Mouse (Mus musculus) intestine, postnatal 0 days (tissue): ENCODE results near the gene Igfn1. TPM values are rescaled to one million over a fixed set of nuclear protein-coding genes. Genes with fewer than 3 reads are reported as not detected.

Experiments
- ATAC-seq: fragments of 200-750 bp; cut with Nextera tagmentation; 2 replicates; pipeline ENCODE4 v1.8.0; 2017; ENCODE audit warnings: mild to moderate bottlenecking, moderate TSS enrichment, moderate library complexity
- H3K27ac ChIP-seq: fragments of 300-500 bp; sonication (generic); 2 replicates; pipeline ENCODE4 v1.5.1; 2014; ENCODE audit warnings: mild to moderate bottlenecking, low read depth, low read length, moderate library complexity
- H3K27me3 ChIP-seq: fragments of 300-500 bp; sonication (generic); replicated peaks from 2 replicates; pipeline ENCODE4 v1.6.1; 2014; ENCODE audit warnings: low read length, mixed read lengths; ENCODE audit not compliant: control insufficient read depth, insufficient read depth
- H3K36me3 ChIP-seq: fragments of 300-500 bp; sonication (generic); 2 replicates; pipeline ENCODE4 v1.6.1; 2014; ENCODE audit warnings: mild to moderate bottlenecking, moderate library complexity; ENCODE audit not compliant: control insufficient read depth, insufficient read depth
- H3K4me1 ChIP-seq: fragments of 300-500 bp; sonication (generic); replicated peaks from 2 replicates; pipeline ENCODE4 v1.6.1; 2014; ENCODE audit warnings: antibody characterized with exemption, low read length, mixed read lengths; ENCODE audit not compliant: control insufficient read depth, insufficient read depth
- H3K4me2 ChIP-seq: fragments of 300-500 bp; sonication (generic); replicated peaks from 2 replicates; pipeline ENCODE4 v1.6.1; 2014; ENCODE audit warnings: low read depth, mild to moderate bottlenecking, moderate library complexity
- H3K4me3 ChIP-seq: fragments of 300-500 bp; sonication (generic); 2 replicates; pipeline ENCODE4 v1.5.1; 2014; ENCODE audit warnings: low read depth, low read length
- H3K9ac ChIP-seq: fragments of 300-500 bp; sonication (generic); 2 replicates; pipeline ENCODE4 v1.6.1; 2014; ENCODE audit warnings: mild to moderate bottlenecking, low read depth, low read length
- H3K9me3 ChIP-seq: fragments of 300-500 bp; sonication (generic); 2 replicates; pipeline ENCODE4 v1.6.1; 2016; ENCODE audit warnings: mixed run types; ENCODE audit not compliant: control insufficient read depth
- CTCF ChIP-seq: sonication (generic); IDR thresholded peaks from 2 replicates; pipeline ENCODE4 v1.5.1; 2016; ENCODE audit warnings: low read depth, mild to moderate bottlenecking, control low read depth, antibody characterized with exemption, moderate library complexity
- whole genome bisulfite sequencing: fragments of 180-500 bp; shearing (Covaris S2); extraction: QIAGEN DNeasy Blood & Tissue Kit; methylation state at CpG from one replicate; pipeline ENCODE4 v1.1.7; 2014; 5-methylcytosine and 5-hydroxymethylcytosine counted together
- polyA plus RNA-seq: library from polyadenylated mRNA; unstranded; fragments of >200 nt; fragmentation: Nextera tagmentation; extraction: Ambion mirVana; gene quantifications from 2 replicates; pipeline ENCODE4 v1.2.1, GENCODE M21; 2015

Igfn1 gene
- polyA plus RNA-seq, 1 experiment from 2014 or later: 0.09 TPM

DNA sequence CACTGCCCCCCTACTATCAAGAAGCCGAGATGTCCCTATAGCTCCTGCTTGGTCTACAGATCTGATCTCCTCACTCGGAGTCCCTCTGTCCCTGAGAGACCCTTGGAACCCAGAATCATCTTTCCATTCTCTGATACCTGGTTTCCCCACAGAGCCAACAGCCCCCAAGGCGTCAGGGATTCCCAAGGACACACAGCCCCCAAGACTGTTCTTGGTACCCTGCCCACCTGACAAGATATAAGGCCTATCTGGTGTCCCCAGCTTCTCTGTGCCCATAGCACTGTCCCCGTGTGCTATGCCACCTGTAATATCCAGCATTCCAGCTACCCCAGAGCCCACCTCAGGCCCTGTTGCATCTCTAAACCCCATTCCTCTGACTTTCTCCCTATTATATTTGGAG lies 38.4 kb downstream of the Igfn1 start:
- no peaks in the 10 kb centered on the region for H3K9me3 ChIP-seq
- no peak for ATAC-seq
- no peak overlapping the region for H3K27ac ChIP-seq
- no peak overlapping the region for H3K4me3 ChIP-seq
- TF ChIP-seq CTCF: no peak
- WGBS: 73% methylated on average over 4 of the region's 4 CpGs
- H3K36me3 ChIP-seq: no peaks in the 10 kb centered on the region
- H3K4me1 ChIP-seq: no peaks in the 10 kb centered on the region
- H3K27me3 ChIP-seq: no peaks in the 10 kb centered on the region
- no peak overlapping the region for H3K4me2 ChIP-seq
- H3K9ac ChIP-seq: no peak overlapping the region

DNA sequence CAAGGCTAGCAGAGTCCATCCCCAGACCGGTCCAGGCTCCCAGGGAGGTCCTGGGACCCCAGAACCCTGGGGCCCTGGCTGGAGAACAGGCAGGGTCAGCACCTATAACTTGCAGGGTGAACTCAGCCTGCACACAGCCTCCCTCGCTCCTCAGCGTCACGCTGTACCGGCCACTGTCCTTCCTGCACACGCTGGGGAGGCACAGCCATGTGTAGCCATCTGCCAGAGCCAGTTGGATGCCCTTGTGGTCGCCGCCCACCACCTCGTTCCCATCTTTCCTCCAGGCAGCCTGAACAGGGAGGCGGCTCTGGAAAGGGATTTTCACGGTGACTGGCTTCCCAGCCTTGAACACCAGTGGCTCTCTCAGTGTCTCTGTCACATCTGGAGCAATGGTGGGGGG lies 41.6 kb downstream of the Igfn1 start:
- Histone ChIP-seq H3K36me3 (no peaks in the 10 kb centered on the region), H3K9ac (no peak overlapping the region), H3K4me3 (no peak overlapping the region), H3K27me3 (no peaks in the 10 kb centered on the region), H3K9me3 (no peaks in the 10 kb centered on the region), H3K27ac (no peak overlapping the region), H3K4me1 (no peaks in the 10 kb centered on the region), H3K4me2 (no peak overlapping the region)
- no peak for ATAC-seq
- TF ChIP-seq CTCF: no peak
- WGBS: 78% methylated on average over 11 of the region's 11 CpGs

DNA sequence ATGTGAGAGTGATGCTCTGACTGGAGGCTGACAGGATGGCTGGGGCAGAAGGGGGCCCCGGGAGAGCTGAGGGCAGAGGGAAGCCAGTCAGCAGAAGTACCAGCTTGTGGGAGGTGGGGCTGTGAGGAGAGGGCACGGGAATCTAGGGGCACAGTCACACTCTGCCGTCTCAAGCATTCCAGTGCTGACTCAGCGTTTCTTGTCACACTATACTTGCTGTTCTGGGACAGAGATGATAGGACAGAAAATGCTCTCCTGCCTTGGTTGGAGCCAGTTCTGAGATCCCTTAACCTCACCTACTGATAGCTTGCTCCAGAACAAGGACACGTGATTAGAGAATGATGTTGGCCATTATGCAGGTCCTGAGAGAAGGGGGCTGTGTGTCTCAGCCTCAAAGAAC lies 43.0 kb downstream of the Igfn1 start:
- Histone ChIP-seq H3K9ac (no peak overlapping the region), H3K27ac (no peak overlapping the region), H3K36me3 (no peaks in the 10 kb centered on the region), H3K27me3 (no peaks in the 10 kb centered on the region), H3K9me3 (no peaks in the 10 kb centered on the region), H3K4me3 (no peak overlapping the region), H3K4me1 (no peaks in the 10 kb centered on the region), H3K4me2 (no peak overlapping the region)
- TF ChIP-seq CTCF: no peak
- ATAC-seq: no peak
- WGBS: 59% methylated on average over 5 of the region's 5 CpGs

DNA sequence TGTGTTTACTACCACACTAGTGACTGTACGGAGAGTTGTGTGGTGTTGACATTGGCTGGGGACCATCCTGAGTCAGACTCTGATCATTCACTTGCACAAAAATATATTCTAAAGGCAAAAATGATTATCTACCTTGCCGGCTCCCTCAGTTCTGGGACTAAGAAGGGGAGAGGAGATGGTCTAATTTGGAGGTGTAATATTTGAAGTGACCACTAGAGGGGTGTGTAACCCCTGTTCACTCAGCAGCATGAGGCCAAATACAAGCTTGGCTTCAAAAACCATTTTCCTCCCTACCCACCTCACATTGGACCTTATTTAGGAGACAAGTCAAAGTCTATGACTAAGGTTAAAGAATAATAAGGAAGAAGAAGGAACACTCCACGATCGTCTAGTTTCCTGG lies 47.7 kb downstream of the Igfn1 start:
- no peaks in the 10 kb centered on the region for H3K9me3 ChIP-seq
- peak; percentile 86 for TF ChIP-seq CTCF
- no peak overlapping the region for H3K9ac ChIP-seq
- H3K27me3 ChIP-seq: no peaks in the 10 kb centered on the region
- H3K36me3 ChIP-seq: no peaks in the 10 kb centered on the region
- no peak overlapping the region for H3K4me3 ChIP-seq
- H3K27ac ChIP-seq: no peak overlapping the region
- H3K4me2 ChIP-seq: no peak overlapping the region
- 41% methylated on average over 4 of the region's 4 CpGs for WGBS
- ATAC-seq: no peak
- H3K4me1 ChIP-seq: no peaks in the 10 kb centered on the region

DNA sequence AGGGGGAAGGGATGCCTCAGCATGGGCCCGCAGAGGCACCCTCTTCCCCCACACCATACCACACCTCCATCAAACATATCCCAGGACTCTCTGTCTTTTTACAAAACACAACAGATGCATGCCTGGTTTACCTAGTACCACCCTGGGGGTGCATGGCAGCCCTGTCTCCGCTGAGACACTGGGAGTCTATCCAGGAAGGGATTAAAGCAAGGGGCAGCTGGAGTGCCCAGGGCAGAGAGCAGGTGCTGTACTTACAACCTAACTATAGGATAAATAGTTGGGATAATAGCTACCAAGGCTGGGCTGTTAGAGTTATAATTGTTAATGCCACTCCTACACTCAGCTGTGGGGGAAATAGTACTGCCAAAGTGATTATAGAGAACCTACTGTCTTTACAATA lies 57.3 kb downstream of the Igfn1 start:
- no peak overlapping the region for H3K4me3 ChIP-seq
- H3K27me3 ChIP-seq: no peaks in the 10 kb centered on the region
- WGBS: 48% methylated on average over 2 of the region's 2 CpGs
- TF ChIP-seq CTCF: no peak
- H3K4me2 ChIP-seq: no peak overlapping the region
- H3K27ac ChIP-seq: no peak overlapping the region
- H3K9ac ChIP-seq: no peak overlapping the region
- no peak for ATAC-seq
- H3K4me1 ChIP-seq: no peaks in the 10 kb centered on the region
- H3K9me3 ChIP-seq: no peaks in the 10 kb centered on the region
- no peaks in the 10 kb centered on the region for H3K36me3 ChIP-seq

DNA sequence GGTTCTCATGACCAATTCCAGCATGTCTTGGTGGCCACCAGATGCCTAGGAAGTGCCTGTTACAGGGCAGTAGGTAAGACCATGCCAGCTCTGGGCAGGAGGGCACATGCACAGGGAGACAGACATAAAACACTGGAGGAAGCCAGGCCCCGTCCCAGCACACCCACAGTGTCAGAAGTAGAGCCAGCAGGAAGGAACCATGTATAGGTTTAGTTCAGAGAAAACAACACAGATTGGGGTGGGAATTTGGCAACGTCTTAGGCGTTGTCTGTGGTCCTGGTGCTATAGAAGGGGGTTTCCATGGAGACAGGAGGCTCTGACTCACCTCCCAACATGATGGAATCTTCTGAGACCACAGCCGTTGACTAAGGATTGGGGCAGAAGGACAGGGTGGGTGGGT lies 59.9 kb downstream of the Igfn1 start:
- Histone ChIP-seq H3K4me1 (no peaks in the 10 kb centered on the region), H3K36me3 (no peaks in the 10 kb centered on the region), H3K27me3 (no peaks in the 10 kb centered on the region), H3K4me3 (no peak overlapping the region), H3K9me3 (no peaks in the 10 kb centered on the region), H3K9ac (no peak overlapping the region), H3K27ac (no peak overlapping the region), H3K4me2 (no peak overlapping the region)
- TF ChIP-seq CTCF: no peak
- ATAC-seq: no peak
- 61% methylated on average over 4 of the region's 4 CpGs for WGBS

DNA sequence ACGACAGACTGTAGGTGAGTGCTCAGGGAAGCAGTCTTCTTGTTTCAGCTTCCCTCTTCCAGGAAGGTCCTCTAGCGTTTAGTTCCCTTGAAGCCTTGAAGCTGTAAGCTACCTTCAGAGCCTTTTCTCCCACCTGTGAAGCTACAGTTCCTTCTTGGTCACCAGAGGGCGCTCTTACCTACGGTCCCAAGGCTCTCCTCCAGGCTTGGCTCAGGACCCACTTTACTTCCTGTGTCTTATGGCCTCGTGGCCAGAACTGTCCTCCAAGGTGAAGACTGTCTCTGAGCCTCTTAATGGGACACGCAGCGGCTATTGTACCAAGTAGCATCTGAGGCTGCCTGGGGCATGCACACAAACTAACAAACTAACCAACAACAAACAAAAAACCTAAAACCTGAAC lies 60.4 kb downstream of the Igfn1 start:
- Histone ChIP-seq H3K4me1 (no peaks in the 10 kb centered on the region), H3K27ac (no peak overlapping the region), H3K36me3 (no peaks in the 10 kb centered on the region), H3K9ac (no peak overlapping the region), H3K4me3 (no peak overlapping the region), H3K4me2 (no peak overlapping the region), H3K27me3 (no peaks in the 10 kb centered on the region), H3K9me3 (no peaks in the 10 kb centered on the region)
- no peak for ATAC-seq
- TF ChIP-seq CTCF: peak; percentile 87
- WGBS: 10% methylated on average over 7 of the region's 7 CpGs
